Mouse (Mus musculus): ENCODE measurements around the gene Nos1ap. TPM values are rescaled to one million over a fixed set of nuclear protein-coding genes. Genes with fewer than 3 reads are reported as not detected.

The Nos1ap gene
- polyA plus RNA-seq, 1 experiment from 2014 or later: 6.0 TPM

DNA sequence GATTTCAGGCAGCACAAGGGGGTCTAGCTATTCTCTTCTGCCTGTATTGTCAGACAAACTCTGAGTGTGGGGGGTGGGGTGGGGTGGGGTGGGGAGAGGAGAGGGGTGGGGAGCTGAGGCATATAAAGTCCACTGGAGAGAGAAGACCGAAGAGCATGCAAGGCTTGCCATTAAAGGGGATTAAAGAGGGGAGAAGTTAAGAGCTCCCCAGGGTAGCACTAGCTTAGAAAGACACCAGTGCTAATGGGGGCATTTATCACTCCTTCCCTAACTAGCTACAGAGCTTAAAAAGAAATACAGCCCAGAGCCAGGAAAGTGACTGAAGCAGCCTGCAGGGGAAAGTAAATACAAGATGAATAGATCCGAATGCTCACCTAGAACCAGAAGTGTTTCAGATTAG is 141.4 kb downstream of the Nos1ap start:
- no peak overlapping the region for H3K27ac ChIP-seq (ENCODE audit: low read depth)
- TF ChIP-seq EP300 (IDR thresholded peaks at IDR 0.05; ENCODE audit: low read depth) (no peak), CTCF (IDR thresholded peaks at IDR 0.05; ENCODE audit: low read depth) (no peak)
- H3K36me3 ChIP-seq (replicated peaks; ENCODE audit: insufficient read depth, low read length): no peaks in the 10 kb centered on the region
- no peaks in the 10 kb centered on the region for H3K27me3 ChIP-seq (ENCODE audit: insufficient read depth, low read length)
- no peak overlapping the region for H3K4me3 ChIP-seq (ENCODE audit: low read depth, low read length)
- H3K4me1 ChIP-seq (ENCODE audit: insufficient read depth): no peaks in the 10 kb centered on the region
- H3K4me2 ChIP-seq (ENCODE audit: low read depth, low read length): no peak overlapping the region
- ATAC-seq (no peak), DNase-seq (no peak)
- WGBS (ENCODE audit: insufficient replicate concordance): 41% methylated on average over 2 of the region's 2 CpGs
- H3K9ac ChIP-seq (replicated peaks): no peak overlapping the region
- no peaks in the 10 kb centered on the region for H3K9me3 ChIP-seq (ENCODE audit: low read length)

DNA sequence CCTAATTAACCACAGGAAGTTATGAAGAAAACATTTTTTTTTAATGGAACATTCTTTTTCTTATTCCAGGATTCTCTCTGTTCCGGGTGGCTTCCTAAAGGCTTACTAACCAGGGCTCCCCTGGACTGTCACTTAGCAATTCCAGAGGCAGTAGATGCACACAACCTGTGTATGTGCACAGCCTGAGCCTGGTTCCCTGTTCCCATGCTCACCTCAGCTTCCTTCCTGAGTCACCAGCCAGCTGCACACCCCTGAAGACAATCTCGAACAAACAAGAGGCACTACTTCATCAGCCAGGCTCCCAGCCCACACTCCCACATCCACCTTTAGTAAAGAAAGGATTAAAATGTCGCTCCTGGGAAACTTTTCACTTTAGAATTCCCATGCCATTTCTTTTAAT is 144.2 kb downstream of the Nos1ap start:
- no peak overlapping the region for H3K27ac ChIP-seq (ENCODE audit: low read depth)
- H3K4me3 ChIP-seq (ENCODE audit: low read depth, low read length): no peak overlapping the region
- no peak overlapping the region for H3K4me2 ChIP-seq (ENCODE audit: low read depth, low read length)
- DNase-seq: no peak
- H3K9me3 ChIP-seq (ENCODE audit: low read length): no peaks in the 10 kb centered on the region
- H3K36me3 ChIP-seq (replicated peaks; ENCODE audit: insufficient read depth, low read length): no peaks in the 10 kb centered on the region
- H3K9ac ChIP-seq (replicated peaks): no peak overlapping the region
- ATAC-seq: no peak
- no peaks in the 10 kb centered on the region for H3K27me3 ChIP-seq (ENCODE audit: insufficient read depth, low read length)
- 51% methylated on average over 3 of the region's 3 CpGs for WGBS (ENCODE audit: insufficient replicate concordance)
- H3K4me1 ChIP-seq (ENCODE audit: insufficient read depth): no peaks in the 10 kb centered on the region
- TF ChIP-seq EP300 (IDR thresholded peaks at IDR 0.05; ENCODE audit: low read depth): no peak
- no peak for TF ChIP-seq CTCF (IDR thresholded peaks at IDR 0.05; ENCODE audit: low read depth)

- Histone ChIP-seq H3K9me3 (ENCODE audit: low read length) (no peaks in the 10 kb centered on the region), H3K4me3 (ENCODE audit: low read depth, low read length) (no peak overlapping the region), H3K27ac (ENCODE audit: low read depth) (no peak overlapping the region), H3K4me1 (ENCODE audit: insufficient read depth) (no peaks in the 10 kb centered on the region), H3K36me3 (replicated peaks; ENCODE audit: insufficient read depth, low read length) (no peaks in the 10 kb centered on the region), H3K27me3 (ENCODE audit: insufficient read depth, low read length) (no peaks in the 10 kb centered on the region), H3K4me2 (ENCODE audit: low read depth, low read length) (no peak overlapping the region), H3K9ac (replicated peaks) (no peak overlapping the region)
- WGBS (ENCODE audit: insufficient replicate concordance): 86% methylated on average over 10 of the region's 10 CpGs
- TF ChIP-seq CTCF (IDR thresholded peaks at IDR 0.05; ENCODE audit: low read depth) (no peak), EP300 (IDR thresholded peaks at IDR 0.05; ENCODE audit: low read depth) (no peak)
- DNase-seq (no peak), ATAC-seq (no peak)
Measured at GRCm38 (mm10) chr1:170440367-170440766, 149.3 kb downstream of the Nos1ap start.

DNA sequence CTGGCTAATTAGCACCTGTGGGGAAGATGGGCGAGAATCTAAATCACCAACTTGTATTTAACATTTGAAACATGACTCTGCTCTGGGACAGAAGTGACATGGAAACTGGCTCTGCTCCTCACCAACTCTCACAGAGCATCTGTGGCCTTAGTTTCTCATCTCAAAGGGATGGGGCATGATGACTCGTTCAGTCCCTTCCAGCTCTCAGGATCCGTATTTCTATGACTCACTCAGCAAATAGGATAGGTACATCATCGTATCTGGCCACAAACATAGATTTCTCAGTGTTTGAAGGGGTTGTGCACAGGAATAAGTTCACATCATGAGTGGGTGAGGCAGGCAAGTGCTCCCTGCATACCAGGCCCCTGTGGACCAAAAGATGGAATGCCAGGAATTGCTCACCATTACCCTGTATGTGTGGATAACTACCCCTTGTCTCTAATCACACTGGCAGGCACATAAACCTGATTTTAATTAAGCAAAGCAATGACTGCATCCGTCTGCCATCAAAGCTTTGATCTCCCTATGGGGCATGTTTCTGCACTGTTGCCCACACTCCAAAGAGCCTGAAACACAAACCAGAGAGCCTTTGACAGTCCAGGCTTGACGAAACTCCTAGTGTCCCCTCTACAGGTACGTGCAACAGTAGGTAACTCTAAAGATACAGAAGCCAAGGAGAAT is 151.1 kb downstream of the Nos1ap start:
- Histone ChIP-seq H3K36me3 (replicated peaks; ENCODE audit: insufficient read depth, low read length) (no peaks in the 10 kb centered on the region), H3K9ac (replicated peaks) (no peak overlapping the region), H3K9me3 (ENCODE audit: low read length) (no peaks in the 10 kb centered on the region), H3K4me1 (ENCODE audit: insufficient read depth) (peaks cover 2% of the 10 kb centered on the region; the same call in 1 of the 2 replicates), H3K4me2 (ENCODE audit: low read depth, low read length) (no peak overlapping the region), H3K27ac (ENCODE audit: low read depth) (no peak overlapping the region), H3K27me3 (ENCODE audit: insufficient read depth, low read length) (no peaks in the 10 kb centered on the region), H3K4me3 (ENCODE audit: low read depth, low read length) (no peak overlapping the region)
- DNase-seq (no peak), ATAC-seq (no peak)
- TF ChIP-seq EP300 (IDR thresholded peaks at IDR 0.05; ENCODE audit: low read depth) (no peak), CTCF (IDR thresholded peaks at IDR 0.05; ENCODE audit: low read depth) (no peak)
- 75% methylated on average over 7 of the region's 7 CpGs for WGBS (ENCODE audit: insufficient replicate concordance)

DNA sequence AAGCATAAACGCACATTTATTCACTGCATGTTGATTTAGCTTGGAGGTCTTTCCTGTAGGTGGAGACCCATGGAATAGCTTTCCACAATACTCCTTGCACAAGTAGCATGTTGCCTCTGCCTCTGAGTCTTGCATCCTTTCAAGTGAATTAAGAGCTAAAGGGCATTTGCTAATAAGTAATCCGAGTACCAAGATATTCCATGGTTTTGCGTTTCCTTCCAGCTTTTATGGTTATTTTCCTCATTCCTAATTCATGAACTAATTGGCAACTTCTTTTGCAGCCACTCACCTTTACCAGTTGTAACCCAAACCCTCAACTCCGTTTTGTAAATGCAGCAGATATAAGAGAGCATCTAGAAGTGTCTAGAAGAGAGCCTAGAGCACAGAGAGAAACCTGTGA is 155.5 kb downstream of the Nos1ap start:
- H3K4me1 ChIP-seq (ENCODE audit: insufficient read depth): peaks cover 8% of the 10 kb centered on the region
- H3K4me3 ChIP-seq (ENCODE audit: low read depth, low read length): no peak overlapping the region
- no peaks in the 10 kb centered on the region for H3K36me3 ChIP-seq (replicated peaks; ENCODE audit: insufficient read depth, low read length)
- no peak overlapping the region for H3K9ac ChIP-seq (replicated peaks)
- no peak for TF ChIP-seq CTCF (IDR thresholded peaks at IDR 0.05; ENCODE audit: low read depth)
- TF ChIP-seq EP300 (IDR thresholded peaks at IDR 0.05; ENCODE audit: low read depth): no peak
- no peak overlapping the region for H3K27ac ChIP-seq (ENCODE audit: low read depth)
- no peak for ATAC-seq
- H3K4me2 ChIP-seq (ENCODE audit: low read depth, low read length): no peak overlapping the region
- H3K27me3 ChIP-seq (ENCODE audit: insufficient read depth, low read length): no peaks in the 10 kb centered on the region
- WGBS (ENCODE audit: insufficient replicate concordance): 83% methylated on average over 4 of the region's 4 CpGs
- DNase-seq: no peak
- no peaks in the 10 kb centered on the region for H3K9me3 ChIP-seq (ENCODE audit: low read length)

DNA sequence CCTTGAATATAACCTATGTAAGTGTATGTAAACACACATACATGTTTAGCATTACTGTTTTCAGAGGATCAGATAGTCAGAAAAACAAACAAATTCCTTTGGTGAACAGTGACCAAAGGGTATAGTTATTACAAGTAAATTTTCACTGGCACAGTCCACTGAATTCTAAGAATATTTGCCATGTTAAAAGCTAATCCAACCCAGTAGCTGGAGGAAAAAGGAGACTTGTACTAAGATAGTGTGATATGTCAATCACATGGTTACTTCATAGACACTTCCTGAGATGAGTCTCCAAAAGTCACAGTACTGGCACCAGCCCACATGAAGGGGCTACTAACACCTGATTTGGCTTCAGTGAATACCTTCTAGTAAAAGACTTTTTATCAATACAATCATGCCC is 156.0 kb downstream of the Nos1ap start:
- Histone ChIP-seq H3K9ac (replicated peaks) (no peak overlapping the region), H3K4me3 (ENCODE audit: low read depth, low read length) (no peak overlapping the region), H3K36me3 (replicated peaks; ENCODE audit: insufficient read depth, low read length) (no peaks in the 10 kb centered on the region), H3K4me2 (ENCODE audit: low read depth, low read length) (no peak overlapping the region), H3K9me3 (ENCODE audit: low read length) (no peaks in the 10 kb centered on the region), H3K4me1 (ENCODE audit: insufficient read depth) (peaks cover 8% of the 10 kb centered on the region), H3K27ac (ENCODE audit: low read depth) (no peak overlapping the region), H3K27me3 (ENCODE audit: insufficient read depth, low read length) (no peaks in the 10 kb centered on the region)
- no peak for DNase-seq
- ATAC-seq: no peak
- TF ChIP-seq EP300 (IDR thresholded peaks at IDR 0.05; ENCODE audit: low read depth) (no peak), CTCF (IDR thresholded peaks at IDR 0.05; ENCODE audit: low read depth) (no peak)

- no peaks in the 10 kb centered on the region for H3K36me3 ChIP-seq (replicated peaks; ENCODE audit: insufficient read depth, low read length)
- no peaks in the 10 kb centered on the region for H3K9me3 ChIP-seq (ENCODE audit: low read length)
- no peak overlapping the region for H3K27ac ChIP-seq (ENCODE audit: low read depth)
- no peak for TF ChIP-seq EP300 (IDR thresholded peaks at IDR 0.05; ENCODE audit: low read depth)
- TF ChIP-seq CTCF (IDR thresholded peaks at IDR 0.05; ENCODE audit: low read depth): no peak
- no peaks in the 10 kb centered on the region for H3K27me3 ChIP-seq (ENCODE audit: insufficient read depth, low read length)
- DNase-seq (no peak), ATAC-seq (no peak)
- peaks cover 13% of the 10 kb centered on the region for H3K4me1 ChIP-seq (ENCODE audit: insufficient read depth)
- no peak overlapping the region for H3K4me2 ChIP-seq (ENCODE audit: low read depth, low read length)
- WGBS (ENCODE audit: insufficient replicate concordance): 72% methylated on average over 5 of the region's 5 CpGs
- no peak overlapping the region for H3K9ac ChIP-seq (replicated peaks)
- H3K4me3 ChIP-seq (ENCODE audit: low read depth, low read length): no peak overlapping the region
Measured at GRCm38 (mm10) chr1:170432288-170432687, 157.4 kb downstream of the Nos1ap start.

All from liver, postnatal 0 days (tissue).